Mouse (Mus musculus) liver, embryonic 11.5 days (tissue): Measurements from ENCODE around the gene Ick. TPM values are rescaled to one million over a fixed set of nuclear protein-coding genes. Genes with fewer than 3 reads are reported as not detected.

Experiments used
- ATAC-seq: fragments of 200-750 bp; cut with Nextera tagmentation; replicated peaks from 2 replicates; pipeline ENCODE4 v1.8.0; 2017; ENCODE audit warnings: moderate number of reproducible peaks, mild to moderate bottlenecking, moderate TSS enrichment, moderate library complexity; ENCODE audit not compliant: low FRiP score
- DNase-seq: peaks from one replicate; pipeline ENCODE4 v3.0.0-alpha.2; 2017; ENCODE audit warnings: low spot score
- H3K27ac ChIP-seq: fragments of 300-500 bp; sonication (generic); 2 replicates; pipeline ENCODE4 v1.5.1; 2014; ENCODE audit warnings: mild to moderate bottlenecking, low read depth, low read length, control low read depth
- H3K27me3 ChIP-seq: fragments of 300-500 bp; sonication (generic); replicated peaks from 2 replicates; pipeline ENCODE4 v1.6.1; 2014; ENCODE audit warnings: low read length, mixed read lengths; ENCODE audit not compliant: control insufficient read depth, insufficient read depth
- H3K36me3 ChIP-seq: fragments of 300-500 bp; sonication (generic); 2 replicates; pipeline ENCODE4 v1.6.1; 2014; ENCODE audit warnings: mild to moderate bottlenecking, low read length, moderate library complexity, mixed read lengths; ENCODE audit not compliant: control insufficient read depth, insufficient read depth
- H3K4me1 ChIP-seq: fragments of 300-500 bp; sonication (generic); replicated peaks from 2 replicates; pipeline ENCODE4 v1.6.1; 2014; ENCODE audit warnings: low read length, mixed read lengths; ENCODE audit not compliant: control insufficient read depth, insufficient read depth
- H3K4me2 ChIP-seq: fragments of 300-500 bp; sonication (generic); 2 replicates; pipeline ENCODE4 v1.6.1; 2014; ENCODE audit warnings: mild to moderate bottlenecking, control low read depth, moderate library complexity
- H3K4me3 ChIP-seq: fragments of 300-500 bp; sonication (generic); 2 replicates; pipeline ENCODE4 v1.5.1; 2014; ENCODE audit warnings: low read depth, low read length, control low read depth
- H3K9ac ChIP-seq: fragments of 300-500 bp; sonication (generic); 2 replicates; pipeline ENCODE4 v1.6.1; 2014; ENCODE audit warnings: low read depth, low read length, control low read depth
- H3K9me3 ChIP-seq: fragments of 300-500 bp; sonication (generic); 2 replicates; pipeline ENCODE4 v1.6.1; 2016; ENCODE audit warnings: low read length, inconsistent platforms, mixed read lengths; ENCODE audit not compliant: control insufficient read depth
- WGBS: fragments of 180-500 bp; shearing (Covaris S2); extraction: QIAGEN DNeasy Blood & Tissue Kit; methylation state at CpG from one replicate; pipeline ENCODE4 v1.1.7; 2014; 5-methylcytosine and 5-hydroxymethylcytosine counted together
- polyA plus RNA-seq: library from polyadenylated mRNA; unstranded; fragments of >200 nt; fragmentation: Nextera tagmentation; extraction: Ambion mirVana; gene quantifications from 2 replicates; pipeline ENCODE4 v1.2.1, GENCODE M21; 2014

The Ick gene
- polyA plus RNA-seq, 1 experiment from 2014 or later, result 16.7 TPM

DNA sequence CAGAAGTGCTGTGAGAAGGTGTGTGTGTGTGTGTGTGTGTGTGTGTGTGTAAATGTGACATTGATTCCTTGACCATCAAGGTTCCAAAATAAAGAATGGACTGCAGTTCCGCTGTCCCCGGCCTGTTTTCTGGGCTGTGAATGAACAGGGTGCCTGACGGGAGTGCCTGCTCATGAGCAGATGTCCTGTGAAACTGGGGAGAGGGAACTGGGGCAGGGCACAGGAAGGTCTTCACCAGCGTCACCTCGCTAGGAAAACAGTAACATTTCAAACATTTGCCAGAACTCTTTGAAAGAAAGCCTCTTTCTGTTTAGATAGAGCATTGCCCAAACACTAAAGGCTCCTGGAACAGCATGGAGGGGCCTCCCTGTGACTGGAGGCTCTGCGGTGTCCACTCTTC lies 13.0 kb downstream of the Ick start:
- 79% methylated on average over 6 of the region's 6 CpGs for WGBS
- H3K4me3 ChIP-seq, result no peak overlapping the region
- peaks cover 7% of the 10 kb centered on the region for H3K4me1 ChIP-seq
- no peaks in the 10 kb centered on the region for H3K9me3 ChIP-seq
- H3K4me2 ChIP-seq, result no peak overlapping the region
- DNase-seq (no peak), ATAC-seq (no peak)
- no peak overlapping the region for H3K9ac ChIP-seq
- H3K27ac ChIP-seq, result no peak overlapping the region
- no peaks in the 10 kb centered on the region for H3K27me3 ChIP-seq
- no peaks in the 10 kb centered on the region for H3K36me3 ChIP-seq

- H3K4me3 ChIP-seq, result no peak overlapping the region
- no peak overlapping the region for H3K27ac ChIP-seq
- H3K9ac ChIP-seq, result no peak overlapping the region
- DNase-seq (no peak), ATAC-seq (0 out of 2 replicates have a peak, but pooled peaks have one; percentile 26)
- no peaks in the 10 kb centered on the region; the same call in 1 of the 2 replicates for H3K4me1 ChIP-seq
- H3K4me2 ChIP-seq, result no peak overlapping the region
- WGBS, result 71% methylated on average over 7 of the region's 7 CpGs
- no peaks in the 10 kb centered on the region for H3K36me3 ChIP-seq
- H3K27me3 ChIP-seq, result no peaks in the 10 kb centered on the region
- no peaks in the 10 kb centered on the region for H3K9me3 ChIP-seq
Measured at GRCm38 (mm10) chr9:78122939-78123712, 14.1 kb downstream of the Ick start.

- Histone ChIP-seq H3K36me3 (no peaks in the 10 kb centered on the region), H3K27ac (no peak overlapping the region), H3K9me3 (no peaks in the 10 kb centered on the region), H3K27me3 (no peaks in the 10 kb centered on the region), H3K9ac (no peak overlapping the region), H3K4me1 (no peaks in the 10 kb centered on the region), H3K4me2 (no peak overlapping the region), H3K4me3 (no peak overlapping the region)
- ATAC-seq, result no peak
- DNase-seq, result no peak
- WGBS, result 78% methylated on average over 6 of the region's 6 CpGs
Measured at GRCm38 (mm10) chr9:78124297-78124696, 15.3 kb downstream of the Ick start.

GRCm38 (mm10) chr9:78126007-78126406 lies 17.0 kb downstream of the Ick start:
- DNase-seq (no peak), ATAC-seq (no peak)
- Histone ChIP-seq H3K27ac (no peak overlapping the region), H3K4me3 (no peak overlapping the region), H3K9ac (no peak overlapping the region), H3K4me1 (no peaks in the 10 kb centered on the region), H3K36me3 (no peaks in the 10 kb centered on the region), H3K4me2 (no peak overlapping the region), H3K9me3 (no peaks in the 10 kb centered on the region), H3K27me3 (no peaks in the 10 kb centered on the region)
- WGBS, result 76% methylated on average over 6 of the region's 6 CpGs

GRCm38 (mm10) chr9:78126643-78127042 lies 17.7 kb downstream of the Ick start:
- ATAC-seq (no peak), DNase-seq (no peak)
- Histone ChIP-seq H3K4me2 (no peak overlapping the region), H3K9ac (no peak overlapping the region), H3K4me1 (no peaks in the 10 kb centered on the region), H3K27ac (no peak overlapping the region), H3K9me3 (no peaks in the 10 kb centered on the region), H3K36me3 (0 out of 2 replicates have a peak, but pooled peaks cover 2% of the 10 kb centered on the region), H3K27me3 (no peaks in the 10 kb centered on the region), H3K4me3 (no peak overlapping the region)
- 79% methylated on average over 10 of the region's 10 CpGs for WGBS

- no peaks in the 10 kb centered on the region for H3K27me3 ChIP-seq
- no peaks in the 10 kb centered on the region for H3K4me1 ChIP-seq
- H3K36me3 ChIP-seq, result peaks cover 6% of the 10 kb centered on the region; the same call in 1 of the 2 replicates
- no peak overlapping the region for H3K9ac ChIP-seq
- DNase-seq (no peak), ATAC-seq (no peak)
- WGBS, result 79% methylated on average over 7 of the region's 7 CpGs
- H3K4me2 ChIP-seq, result no peak overlapping the region
- no peaks in the 10 kb centered on the region for H3K9me3 ChIP-seq
- H3K4me3 ChIP-seq, result no peak overlapping the region
- no peak overlapping the region for H3K27ac ChIP-seq
Measured at GRCm38 (mm10) chr9:78135658-78136057, 26.7 kb downstream of the Ick start.

- Histone ChIP-seq H3K4me3 (no peak overlapping the region), H3K27ac (no peak overlapping the region), H3K4me2 (no peak overlapping the region), H3K27me3 (no peaks in the 10 kb centered on the region), H3K4me1 (no peaks in the 10 kb centered on the region), H3K9ac (no peak overlapping the region), H3K36me3 (peaks cover 12% of the 10 kb centered on the region), H3K9me3 (peaks cover 3% of the 10 kb centered on the region; the same call in 1 of the 2 replicates)
- ATAC-seq (no peak), DNase-seq (no peak)
- 84% methylated on average over 9 of the region's 9 CpGs for WGBS
Measured at GRCm38 (mm10) chr9:78138044-78138676, 29.2 kb downstream of the Ick start.

- H3K27ac ChIP-seq, result no peak overlapping the region
- H3K27me3 ChIP-seq, result no peaks in the 10 kb centered on the region
- ATAC-seq, result no peak
- H3K4me2 ChIP-seq, result no peak overlapping the region
- H3K36me3 ChIP-seq, result peaks cover 9% of the 10 kb centered on the region
- H3K4me1 ChIP-seq, result no peaks in the 10 kb centered on the region
- WGBS, result 86% methylated on average over 4 of the region's 4 CpGs
- H3K4me3 ChIP-seq, result no peak overlapping the region
- H3K9ac ChIP-seq, result no peak overlapping the region
- peaks cover 3% of the 10 kb centered on the region; the same call in 1 of the 2 replicates for H3K9me3 ChIP-seq
- DNase-seq, result no peak
Measured at GRCm38 (mm10) chr9:78139463-78139862, 30.5 kb downstream of the Ick start.

- Histone ChIP-seq H3K9me3 (peaks cover 3% of the 10 kb centered on the region; the same call in 1 of the 2 replicates), H3K27ac (no peak overlapping the region), H3K4me3 (no peak overlapping the region), H3K4me2 (no peak overlapping the region), H3K9ac (no peak overlapping the region), H3K36me3 (peaks cover 12% of the 10 kb centered on the region), H3K4me1 (no peaks in the 10 kb centered on the region), H3K27me3 (no peaks in the 10 kb centered on the region)
- WGBS, result 72% methylated on average over 4 of the region's 4 CpGs
- ATAC-seq, result no peak
- DNase-seq, result no peak
Measured at GRCm38 (mm10) chr9:78146099-78146498, 37.1 kb downstream of the Ick start.
